Mouse (Mus musculus) kidney, adult 2 months (tissue): Measurements from ENCODE around the gene Tmbim4. TPM values are rescaled to one million over a fixed set of nuclear protein-coding genes. Genes with fewer than 3 reads are reported as not detected.
A peak's percentile ranks its signal among the peaks of the same experiment; 100 is the strongest.

Experiments
- DNase-seq: peaks from one replicate; pipeline ENCODE4 v3.0.0; 2021
- H3K27ac ChIP-seq: fragments of 200-500 bp; 2 replicates; pipeline ENCODE4 v1.5.1; 2012; ENCODE audit warnings: low read depth, low read length, control low read depth, inconsistent platforms; ENCODE audit not compliant: insufficient read depth
- H3K27me3 ChIP-seq: fragments of 200-500 bp; replicated peaks from 2 replicates; pipeline ENCODE4 v1.6.1; 2012; ENCODE audit warnings: mild to moderate bottlenecking, moderate library complexity, low read length, inconsistent platforms; ENCODE audit not compliant: control insufficient read depth, insufficient read depth
- H3K36me3 ChIP-seq: fragments of 200-500 bp; 2 replicates; pipeline ENCODE4 v1.6.1; 2012; ENCODE audit warnings: mild to moderate bottlenecking, moderate library complexity, low read length, inconsistent platforms; ENCODE audit not compliant: control insufficient read depth, insufficient read depth
- H3K4me1 ChIP-seq: fragments of 200-500 bp; 2 replicates; pipeline ENCODE4 v1.6.1; 2011; ENCODE audit warnings: low read length; ENCODE audit not compliant: control insufficient read depth, insufficient read depth
- H3K4me3 ChIP-seq: fragments of 200-500 bp; 2 replicates; pipeline ENCODE4 v1.5.1; 2011; ENCODE audit warnings: mild to moderate bottlenecking, low read depth, low read length, control low read depth; ENCODE audit not compliant: insufficient read depth
- CTCF ChIP-seq: fragments of 200-500 bp; conservative IDR thresholded peaks from 2 replicates; pipeline ENCODE4 v1.5.1; 2011; ENCODE audit warnings: low read depth, mild to moderate bottlenecking, control low read depth, low read length, moderate library complexity, mixed read lengths; ENCODE audit not compliant: insufficient read depth, insufficient read length
- POLR2A ChIP-seq: fragments of 200-500 bp; IDR thresholded peaks from one replicate; pipeline ENCODE4 v1.6.1; 2011; ENCODE audit warnings: low read depth, low read length, control low read depth
- WGBS: fragments of 180-500 bp; shearing (Covaris S2); methylation state at CpG from one replicate; pipeline ENCODE4 v1.1.7; 2018; 5-methylcytosine and 5-hydroxymethylcytosine counted together
- polyA plus RNA-seq: library from polyadenylated mRNA; depleted of rRNA; stranded (reverse); fragments of >200 nt; gene quantifications from 2 replicates; pipeline ENCODE4 v1.2.3, GENCODE M21; 2012

Tmbim4 gene
- polyA plus RNA-seq, 1 experiment = 1,062 TPM

GRCm38 (mm10) chr10:120231718-120232117 is 30.3 kb downstream of the Tmbim4 start:
- TF ChIP-seq CTCF (peak; percentile 80), POLR2A (no peak)
- Histone ChIP-seq H3K36me3 (peaks cover 1% of the 10 kb centered on the region), H3K27me3 (no peaks in the 10 kb centered on the region), H3K4me3 (no peak overlapping the region), H3K4me1 (peaks cover 3% of the 10 kb centered on the region; the same call in 1 of the 2 replicates), H3K27ac (no peak overlapping the region)
- 22% methylated on average over 5 of the region's 5 CpGs for WGBS
- peak; percentile 62 for DNase-seq

DNA sequence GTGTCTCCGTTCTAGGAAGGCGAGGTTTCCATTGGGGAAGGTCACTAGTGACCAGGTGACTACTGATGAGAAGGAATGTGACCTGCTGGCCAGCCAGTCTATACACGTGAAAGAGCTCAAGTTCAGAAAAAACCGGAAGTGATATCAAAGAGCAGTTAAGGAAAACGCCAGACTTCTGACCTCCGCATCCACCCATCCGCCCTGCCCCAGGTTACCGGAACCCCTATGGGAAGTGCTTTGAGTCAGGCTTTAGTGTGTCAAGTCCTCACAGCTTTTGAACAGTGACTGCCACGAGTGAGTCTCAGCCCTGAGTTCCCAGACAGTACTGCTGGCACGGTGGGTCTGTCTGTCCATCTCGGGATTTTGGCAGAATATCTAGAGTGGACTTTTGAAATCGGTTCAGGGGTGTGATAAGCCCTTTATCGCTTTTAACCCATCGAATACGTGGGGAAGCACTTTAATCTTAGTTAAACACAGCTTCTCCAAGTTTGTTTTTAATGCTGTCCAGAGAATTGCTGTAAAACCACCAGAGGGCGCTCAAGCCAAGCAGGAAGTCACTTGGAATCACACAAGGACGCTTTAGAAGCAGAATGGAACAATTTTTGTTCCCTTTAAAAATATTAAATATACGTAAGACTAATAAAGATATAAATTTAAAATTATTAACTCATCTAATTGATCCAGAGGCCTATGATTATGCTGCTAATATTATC is 32.4 kb downstream of the Tmbim4 start:
- Histone ChIP-seq H3K27me3 (no peaks in the 10 kb centered on the region), H3K4me3 (peak overlapping the region; percentile 33; the same call in 1 of the 2 replicates), H3K4me1 (no peaks in the 10 kb centered on the region), H3K27ac (no peak overlapping the region; the same call in 1 of the 2 replicates), H3K36me3 (no peaks in the 10 kb centered on the region; the same call in none of the 2 replicates)
- TF ChIP-seq CTCF = peak; percentile 58
- no peak for TF ChIP-seq POLR2A
- DNase-seq = peak; percentile 67
- 18% methylated on average over 18 of the region's 18 CpGs for WGBS

- no peak overlapping the region for H3K27ac ChIP-seq
- DNase-seq = no peak
- H3K36me3 ChIP-seq = no peaks in the 10 kb centered on the region; the same call in 1 of the 2 replicates
- TF ChIP-seq CTCF = no peak
- no peak for TF ChIP-seq POLR2A
- WGBS = 64% methylated on average over 9 of the region's 9 CpGs
- no peak overlapping the region for H3K4me3 ChIP-seq
- no peaks in the 10 kb centered on the region for H3K4me1 ChIP-seq
- H3K27me3 ChIP-seq = no peaks in the 10 kb centered on the region
Observed at GRCm38 (mm10) chr10:120236855-120237254, 35.5 kb downstream of the Tmbim4 start.

- no peak for DNase-seq
- H3K4me3 ChIP-seq = no peak overlapping the region
- no peaks in the 10 kb centered on the region for H3K4me1 ChIP-seq
- no peaks in the 10 kb centered on the region for H3K27me3 ChIP-seq
- H3K27ac ChIP-seq = no peak overlapping the region
- H3K36me3 ChIP-seq = no peaks in the 10 kb centered on the region
- 92% methylated on average over 8 of the region's 8 CpGs for WGBS
- no peak for TF ChIP-seq POLR2A
- TF ChIP-seq CTCF = no peak
Observed at GRCm38 (mm10) chr10:120238241-120238640, 36.9 kb downstream of the Tmbim4 start.

DNA sequence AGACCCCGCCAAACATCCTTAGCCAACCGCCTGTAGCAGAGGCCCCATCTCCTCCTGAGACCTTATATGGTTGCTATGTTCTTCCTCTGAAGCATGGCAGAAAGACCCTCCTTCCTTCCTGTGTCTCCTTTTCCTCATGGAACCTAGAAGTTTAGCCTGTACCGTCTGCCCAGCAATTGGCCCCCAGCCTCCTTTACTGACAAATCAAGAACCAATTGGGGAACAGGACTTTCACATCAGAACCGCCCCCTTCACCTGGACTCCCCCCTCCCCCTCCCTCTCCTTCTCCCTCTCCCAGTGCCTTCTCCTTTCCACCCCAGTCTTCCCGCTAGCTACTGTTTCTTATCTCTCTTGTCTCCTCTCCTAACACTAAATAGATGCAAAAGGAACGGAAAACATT is 38.1 kb downstream of the Tmbim4 start:
- WGBS = 76% methylated on average over 6 of the region's 6 CpGs
- no peak overlapping the region for H3K4me3 ChIP-seq
- DNase-seq = no peak
- no peaks in the 10 kb centered on the region for H3K27me3 ChIP-seq
- no peaks in the 10 kb centered on the region for H3K4me1 ChIP-seq
- TF ChIP-seq CTCF (no peak), POLR2A (no peak)
- no peaks in the 10 kb centered on the region for H3K36me3 ChIP-seq
- H3K27ac ChIP-seq = no peak overlapping the region

GRCm38 (mm10) chr10:120242421-120242820 is 41.0 kb downstream of the Tmbim4 start:
- no peak for DNase-seq
- H3K27ac ChIP-seq = no peak overlapping the region
- no peaks in the 10 kb centered on the region for H3K36me3 ChIP-seq
- no peak overlapping the region for H3K4me3 ChIP-seq
- TF ChIP-seq CTCF = no peak
- no peak for TF ChIP-seq POLR2A
- H3K4me1 ChIP-seq = no peaks in the 10 kb centered on the region
- no peaks in the 10 kb centered on the region; the same call in 1 of the 2 replicates for H3K27me3 ChIP-seq
- WGBS = 45% methylated on average over 6 of the region's 6 CpGs

GRCm38 (mm10) chr10:120245681-120246080 is 44.3 kb downstream of the Tmbim4 start:
- Histone ChIP-seq H3K4me3 (no peak overlapping the region), H3K27me3 (no peaks in the 10 kb centered on the region; the same call in 1 of the 2 replicates), H3K4me1 (no peaks in the 10 kb centered on the region), H3K27ac (no peak overlapping the region), H3K36me3 (no peaks in the 10 kb centered on the region)
- WGBS = 82% methylated on average over 5 of the region's 5 CpGs
- DNase-seq = no peak
- TF ChIP-seq POLR2A (no peak), CTCF (no peak)
